Mouse (Mus musculus) bone marrow macrophage, adult 2 months (primary cell): ENCODE data around the gene Fanca.

Source experiments
- CTCF ChIP-seq: IDR thresholded peaks from 2 replicates; pipeline ENCODE4 v1.5.1; 2012; ENCODE audit warnings: low read depth, mild to moderate bottlenecking, low read length, moderate library complexity
- POLR2A ChIP-seq: IDR thresholded peaks from 2 replicates; pipeline ENCODE4 v1.6.1; 2012; ENCODE audit warnings: mild to moderate bottlenecking, low read depth, low read length, borderline replicate concordance

DNA sequence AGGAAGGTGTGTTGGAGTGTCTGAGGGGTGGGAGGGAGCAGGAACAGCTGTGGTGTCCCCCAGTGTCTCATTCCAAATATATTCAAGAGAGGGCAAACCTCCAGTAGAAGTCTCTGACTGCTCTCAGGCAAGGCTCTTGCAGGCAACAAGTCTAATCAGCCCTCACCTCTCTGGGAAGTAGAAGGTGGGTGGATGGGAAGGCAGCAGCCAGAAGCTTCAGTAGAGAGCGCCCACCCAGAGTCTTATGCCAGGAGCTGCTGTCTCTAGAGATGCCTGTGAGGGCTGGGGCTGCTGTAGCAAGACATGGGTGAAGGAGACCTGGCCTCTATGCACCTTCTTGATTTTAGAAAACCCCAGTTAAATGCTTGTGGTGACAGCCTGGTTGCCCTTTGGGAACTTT lies 90.0 kb downstream of the Fanca start:
- TF ChIP-seq CTCF, result no peak
- TF ChIP-seq POLR2A, result no peak
